Mouse (Mus musculus) lung, embryonic 16.5 days (tissue): Measurements from ENCODE around the gene Dek. TPM values are rescaled to one million over a fixed set of nuclear protein-coding genes. Genes with fewer than 3 reads are reported as not detected.

Source experiments
- polyA plus RNA-seq: library from polyadenylated mRNA; unstranded; fragments of >200 nt; fragmentation: Nextera tagmentation; extraction: Ambion mirVana; gene quantifications from 2 replicates; pipeline ENCODE4 v1.2.1, GENCODE M21; 2015

Gene Dek
- polyA plus RNA-seq, 1 experiment from 2014 or later, result 256 TPM

Other genes with a start within 250 kb of the Dek start
- 11.7 and 12.6 TPM in 2 replicates for gene Kif13a, start 176.3 kb downstream of the Dek start, polyA plus RNA-seq
- 2.6 and 2.8 TPM in 2 replicates for gene Nhlrc1, start 91.4 kb downstream of the Dek start, polyA plus RNA-seq
- 10.7 and 11.5 TPM in 2 replicates for gene Kdm1b, start 62.7 kb downstream of the Dek start, polyA plus RNA-seq
- 22.6 and 24.8 TPM in 2 replicates for gene Tpmt, start 61.5 kb downstream of the Dek start, polyA plus RNA-seq
- 1.4 and 1.5 TPM in 2 replicates for gene Rnf144b, start 16.5 kb upstream of the Dek start, polyA plus RNA-seq